Mouse (Mus musculus) thymus, adult 2 months (tissue): Measurements from ENCODE around the gene Gm3685. TPM values are rescaled to one million over a fixed set of nuclear protein-coding genes. Genes with fewer than 3 reads are reported as not detected.
"Not testable (repeated sequence)": the region's sequence is repeated elsewhere in the genome, so short reads cannot be mapped to it uniquely, and the experiment has no call there.

Source experiments
- DNase-seq: peaks from one replicate; pipeline ENCODE4 v3.0.0; 2021
- H3K27ac ChIP-seq: fragments of 200-500 bp; 2 replicates; pipeline ENCODE4 v1.5.1; 2012; ENCODE audit warnings: low read length, control low read depth; ENCODE audit not compliant: control insufficient read depth, insufficient read depth
- H3K27me3 ChIP-seq: fragments of 200-500 bp; 2 replicates; pipeline ENCODE4 v1.6.1; 2012; ENCODE audit warnings: mild to moderate bottlenecking, low read length, moderate library complexity, mixed read lengths; ENCODE audit not compliant: control insufficient read depth, insufficient read depth
- H3K36me3 ChIP-seq: fragments of 200-500 bp; 2 replicates; pipeline ENCODE4 v1.6.1; 2012; ENCODE audit warnings: mild to moderate bottlenecking, low read length, moderate library complexity; ENCODE audit not compliant: control insufficient read depth, insufficient read depth
- H3K4me1 ChIP-seq: fragments of 200-500 bp; replicated peaks from 2 replicates; pipeline ENCODE4 v1.6.1; 2012; ENCODE audit warnings: low read length; ENCODE audit not compliant: control insufficient read depth, insufficient read depth
- H3K4me3 ChIP-seq: fragments of 200-500 bp; 2 replicates; pipeline ENCODE4 v1.5.1; 2012; ENCODE audit warnings: mild to moderate bottlenecking, low read length, control low read depth, moderate library complexity; ENCODE audit not compliant: control insufficient read depth, insufficient read depth
- WGBS: fragments of 180-500 bp; shearing (Covaris S2); methylation state at CpG from one replicate; pipeline ENCODE4 v1.1.7; 2018; 5-methylcytosine and 5-hydroxymethylcytosine counted together
- polyA plus RNA-seq: library from polyadenylated mRNA; depleted of rRNA; stranded (reverse); fragments of >200 nt; gene quantifications from 2 replicates; pipeline ENCODE4 v1.2.3, GENCODE M21; 2012; rRNA removed

The Gm3685 gene
- not detected in 2 replicates for polyA plus RNA-seq

DNA sequence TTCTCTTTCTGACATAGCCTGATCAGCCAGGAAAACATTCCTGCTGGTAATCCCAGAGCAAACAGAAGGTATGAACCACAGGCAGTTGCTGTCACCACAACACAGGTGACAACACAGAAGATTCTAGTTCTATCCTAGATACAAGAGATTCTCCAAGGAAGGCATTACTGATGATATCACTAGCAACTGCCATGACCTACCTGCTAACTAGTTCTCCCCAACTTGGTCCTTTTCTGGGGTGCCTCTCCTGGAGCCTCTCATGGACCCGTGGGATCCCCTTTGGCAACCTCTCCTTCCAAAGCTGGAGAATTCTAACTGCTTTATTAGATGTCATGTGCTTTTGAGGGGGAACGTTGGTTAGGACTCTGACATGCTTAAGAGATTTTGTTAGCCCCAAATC lies at the start of gene Gm3685:
TSS of gene Gm3685 (minus strand) at position 101 of the 400 bp plus-strand sequence.
- H3K4me1 ChIP-seq, H3K4me3 ChIP-seq, H3K36me3 ChIP-seq, H3K27me3 ChIP-seq, H3K27ac ChIP-seq, DNase-seq: not testable (repeated sequence)
- no CpG with 5 or more reads among the region's 2 CpGs for WGBS

DNA sequence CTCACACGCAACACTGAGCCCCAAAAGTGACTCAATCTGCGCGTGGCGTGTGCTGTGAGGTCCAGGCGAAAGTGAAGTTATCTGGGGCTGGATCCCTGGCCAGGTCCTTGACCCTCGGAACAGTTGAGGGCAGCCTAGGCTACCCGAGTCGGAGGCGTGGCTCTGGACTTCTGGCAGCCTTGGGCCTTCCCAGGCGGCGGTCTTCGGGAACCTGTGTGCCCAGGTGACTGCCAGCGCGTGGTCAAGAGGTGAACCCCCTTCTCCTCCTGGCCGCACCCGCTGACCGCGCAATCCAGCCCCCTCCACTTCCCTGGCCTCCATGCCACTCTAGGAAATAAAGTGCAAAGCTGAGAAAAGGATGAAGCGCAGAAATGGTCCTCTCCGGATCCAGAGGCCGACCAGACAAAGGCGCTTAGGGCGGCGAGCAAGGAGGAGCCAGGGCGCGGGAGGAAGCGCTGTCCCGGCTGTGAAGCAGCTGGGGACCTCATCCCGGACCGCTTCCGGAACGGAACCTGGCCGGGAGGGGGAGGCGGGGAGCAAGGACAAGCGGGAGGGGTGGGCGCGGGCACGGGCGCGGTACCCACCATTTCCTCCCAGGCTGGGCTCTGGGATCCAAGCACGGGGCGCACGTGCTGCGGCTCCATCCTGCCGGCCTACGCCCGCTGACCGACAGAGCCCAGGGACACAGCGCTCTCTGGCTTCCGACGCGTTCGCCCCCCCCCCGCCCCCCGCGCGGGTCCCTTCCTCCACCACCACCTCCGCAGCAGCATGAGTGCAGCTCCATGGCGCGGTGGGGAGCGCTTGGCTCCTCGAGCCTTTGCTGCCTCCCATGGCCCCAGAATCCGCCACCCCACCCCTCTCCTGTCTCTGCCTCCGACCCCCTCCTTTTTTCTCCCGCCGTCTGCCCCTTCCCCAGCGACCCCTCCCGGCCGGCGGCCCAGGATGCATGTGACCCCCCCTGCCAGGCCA lies 17.7 kb downstream of the Gm3685 start, which contains the start of gene Gm10406:
TSS of gene Gm10406 (minus strand) at position 669 of the 969 bp plus-strand sequence.
- H3K4me1 ChIP-seq, H3K27me3 ChIP-seq, H3K36me3 ChIP-seq, H3K27ac ChIP-seq: not testable (repeated sequence)
- DNase-seq, result peak; percentile 5
- H3K4me3 ChIP-seq, result peak within 1 kb of the TSS; percentile 32
- WGBS, result 2% methylated on average over 54 of the region's 70 CpGs

DNA sequence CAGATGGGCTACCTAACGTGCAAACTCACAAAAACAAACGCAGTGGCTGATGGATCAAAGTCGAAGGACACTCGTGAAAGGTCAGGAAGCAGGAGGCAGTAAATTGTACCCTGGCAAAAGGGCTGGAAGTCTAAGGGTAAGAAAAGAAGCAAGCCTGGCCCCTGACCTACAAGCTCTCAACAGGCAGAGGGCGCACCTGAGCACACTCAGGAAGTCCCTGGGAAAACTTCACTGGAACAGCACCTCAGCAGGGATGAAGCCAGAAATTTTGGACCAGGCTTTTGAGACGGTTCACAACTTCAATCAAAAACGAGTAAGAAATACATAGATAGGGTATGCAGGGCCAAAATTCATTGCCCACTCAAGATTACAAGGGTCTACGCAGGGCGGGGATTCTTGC lies 18.5 kb downstream of the Gm3685 start:
- not testable (repeated sequence) for H3K27me3 ChIP-seq, H3K27ac ChIP-seq, H3K4me3 ChIP-seq, H3K4me1 ChIP-seq, H3K36me3 ChIP-seq
- peak; percentile 0 for DNase-seq
- WGBS, result 15% methylated on average over 9 of the region's 9 CpGs

Other genes with a start within 250 kb of the Gm3685 start
- not detected in 2 replicates for gene Gm3642, start 204.7 kb downstream of the Gm3685 start, polyA plus RNA-seq
- not detected in 2 replicates for gene Gm3667, start 155.0 kb downstream of the Gm3685 start, polyA plus RNA-seq
- not detected in 2 replicates for gene Gm6356, start 71.2 kb downstream of the Gm3685 start, polyA plus RNA-seq
- gene Gm10406, start 17.5 kb downstream of the Gm3685 start, polyA plus RNA-seq, result 0.30 TPM in 1 of 2 replicates, not detected in the other
- 0.11 and 0.42 TPM in 2 replicates for gene Gm3696, start 55.7 kb upstream of the Gm3685 start, polyA plus RNA-seq
- not detected in 2 replicates for gene Gm6676, start 80.4 kb upstream of the Gm3685 start, polyA plus RNA-seq
- 0.18 and 0.44 TPM in 2 replicates for gene Gm3512, start 129.6 kb upstream of the Gm3685 start, polyA plus RNA-seq
- gene Gm16434, start 149.6 kb upstream of the Gm3685 start, polyA plus RNA-seq, result not detected in 2 replicates
- not detected in 2 replicates for gene Gm3727, start 219.7 kb upstream of the Gm3685 start, polyA plus RNA-seq